16 mouse cellular contexts compared by ENCODE assay signal in genomic region chr5:27767948-27768347, GRCm38 (mm10). TPM values are rescaled to one million over a fixed set of nuclear protein-coding genes. Genes with fewer than 3 reads are reported as not detected.
DNase-seq lines count a peak whose midpoint lies in the region; ATAC-seq and TF ChIP-seq lines count a peak whose summit lies in the region.
"Had no signal": no experiment of that assay in that cellular context is flagged by ENCODE, and none has a peak within 500 bp of the region (broad histone marks: within the 10 kb centered on the region; RNA-seq: fewer than 3 reads in every experiment).

No protein-coding gene starts in this region.

- DNase-seq in midbrain, embryonic 10.5 days (ENCODE audit: low spot score) = no peak
- DNase-seq in embryo, embryonic 11 days = peak; percentile 5
- DNase-seq in midbrain, postnatal 0 days (ENCODE audit: low spot score) = peak; percentile 58
- no peak for DNase-seq in heart, adult 9 months (ENCODE audit: low spot score in 2 of 2)
- DNase-seq in right cerebral cortex, postnatal 4 days = no peak
- no peak for DNase-seq in kidney, adult 18-20 months
- DNase-seq: adrenal gland, postnatal 36 days; gastrocnemius, postnatal 14 days; kidney, postnatal 14 days had no signal

- peaks cover 6% of the 10 kb centered on the region for H3K4me1 ChIP-seq in midbrain, embryonic 10.5 days
- no peaks in the 10 kb centered on the region for H3K4me1 ChIP-seq in midbrain, embryonic 16.5 days (ENCODE audit: control insufficient read depth, insufficient read depth, low read length)
- H3K4me1 ChIP-seq in hindbrain, embryonic 15.5 days (replicated peaks) = 0 out of 2 replicates have a peak, but pooled peaks cover 3% of the 10 kb centered on the region
- H3K4me1 ChIP-seq in midbrain, postnatal 0 days (ENCODE audit: insufficient read depth, low read length) = no peaks in the 10 kb centered on the region
- H3K4me1 ChIP-seq: lung, embryonic 15.5 days; neural tube, embryonic 12.5 days had no signal

- H3K9ac ChIP-seq in midbrain, embryonic 16.5 days (ENCODE audit: low read depth, low read length) = no peak overlapping the region
- no peak overlapping the region for H3K9ac ChIP-seq in hindbrain, embryonic 15.5 days
- H3K9ac ChIP-seq in midbrain, postnatal 0 days (replicated peaks; ENCODE audit: low read length, poor library complexity, severe bottlenecking) = no peak overlapping the region
- H3K9ac ChIP-seq: lung, embryonic 15.5 days; neural tube, embryonic 12.5 days had no signal

- no peak overlapping the region for H3K4me2 ChIP-seq in midbrain, embryonic 16.5 days (ENCODE audit: low read length)
- H3K4me2 ChIP-seq in hindbrain, embryonic 15.5 days = no peak overlapping the region
- H3K4me2 ChIP-seq in midbrain, postnatal 0 days (ENCODE audit: low read depth, low read length, poor library complexity, severe bottlenecking) = no peak overlapping the region
- H3K4me2 ChIP-seq: lung, embryonic 15.5 days; neural tube, embryonic 12.5 days had no signal

- H3K27ac ChIP-seq in midbrain, embryonic 10.5 days (replicated peaks) = peak overlapping the region; percentile 71
- H3K27ac ChIP-seq in midbrain, embryonic 16.5 days (ENCODE audit: low read length) = no peak overlapping the region
- 0 out of 2 replicates have a peak overlapping the region, but pooled peaks have one; percentile 25 for H3K27ac ChIP-seq in hindbrain, embryonic 15.5 days (replicated peaks)
- H3K27ac ChIP-seq in midbrain, postnatal 0 days (ENCODE audit: low read depth, low read length) = no peak overlapping the region
- H3K27ac ChIP-seq: heart, embryonic 10.5 days; lung, embryonic 15.5 days; neural tube, embryonic 12.5 days had no signal

- 86% methylated on average over 5 of the region's 5 CpGs for WGBS in midbrain, embryonic 10.5 days
- 64% methylated on average over 5 of the region's 5 CpGs for WGBS in midbrain, embryonic 16.5 days
- 47% methylated on average over 5 of the region's 5 CpGs for WGBS in hindbrain, embryonic 15.5 days
- WGBS in midbrain, postnatal 0 days = 69% methylated on average over 5 of the region's 5 CpGs

- no peaks in the 10 kb centered on the region for H3K27me3 ChIP-seq in midbrain, embryonic 10.5 days (ENCODE audit: low read depth, poor library complexity, severe bottlenecking)
- no peaks in the 10 kb centered on the region for H3K27me3 ChIP-seq in midbrain, embryonic 16.5 days (ENCODE audit: control insufficient read depth, insufficient read depth, low read depth, low read length)
- H3K27me3 ChIP-seq in hindbrain, embryonic 15.5 days = no peaks in the 10 kb centered on the region
- H3K27me3 ChIP-seq in midbrain, postnatal 0 days (ENCODE audit: insufficient read depth, low read length) = no peaks in the 10 kb centered on the region
- H3K27me3 ChIP-seq: lung, embryonic 15.5 days; neural tube, embryonic 12.5 days had no signal

- no peaks in the 10 kb centered on the region for H3K9me3 ChIP-seq in midbrain, embryonic 10.5 days (replicated peaks)
- no peaks in the 10 kb centered on the region for H3K9me3 ChIP-seq in midbrain, embryonic 16.5 days (replicated peaks; ENCODE audit: control insufficient read depth, low read length, poor library complexity, severe bottlenecking)
- no peaks in the 10 kb centered on the region for H3K9me3 ChIP-seq in hindbrain, embryonic 15.5 days
- H3K9me3 ChIP-seq in midbrain, postnatal 0 days (ENCODE audit: low read length) = no peaks in the 10 kb centered on the region
- H3K9me3 ChIP-seq: heart, embryonic 10.5 days; lung, embryonic 15.5 days; neural tube, embryonic 12.5 days had no signal

- ATAC-seq in midbrain, embryonic 16.5 days = no peak
- no peak for ATAC-seq in hindbrain, embryonic 15.5 days (ENCODE audit: low FRiP score, low read depth)
- no peak for ATAC-seq in midbrain, postnatal 0 days (ENCODE audit: low FRiP score)
- ATAC-seq: activated CD4-positive, CD25-positive, alpha-beta regulatory T cell, adult 4 months; intestine, embryonic 16.5 days had no signal

- TF ChIP-seq CTCF in midbrain, postnatal 0 days (IDR thresholded peaks at IDR 0.05) = no peak

- H3K36me3 ChIP-seq in midbrain, embryonic 10.5 days = peaks cover 100% of the 10 kb centered on the region
- peaks cover 22% of the 10 kb centered on the region for H3K36me3 ChIP-seq in midbrain, embryonic 16.5 days (ENCODE audit: control insufficient read depth, insufficient read depth, low read length)
- peaks cover 54% of the 10 kb centered on the region for H3K36me3 ChIP-seq in hindbrain, embryonic 15.5 days
- peaks cover 43% of the 10 kb centered on the region for H3K36me3 ChIP-seq in midbrain, postnatal 0 days (ENCODE audit: insufficient read depth, low read length)

- H3K4me3 ChIP-seq in midbrain, embryonic 10.5 days = no peak overlapping the region
- no peak overlapping the region for H3K4me3 ChIP-seq in midbrain, embryonic 16.5 days (ENCODE audit: low read depth, low read length)
- no peak overlapping the region for H3K4me3 ChIP-seq in hindbrain, embryonic 15.5 days
- H3K4me3 ChIP-seq in midbrain, postnatal 0 days (ENCODE audit: low read depth, low read length) = no peak overlapping the region
- H3K4me3 ChIP-seq: heart, embryonic 10.5 days; lung, embryonic 15.5 days; neural tube, embryonic 12.5 days had no signal

RNA-seq across cellular contexts. Expression of gene Paxip1, which starts 23.5 kb away (rescaled TPM):
- 56.6 and 58.1 TPM in 2 replicates for polyA plus RNA-seq in midbrain, embryonic 10.5 days (2016; fragmentation: Nextera tagmentation; extraction: Ambion mirVana)
- polyA plus RNA-seq in midbrain, embryonic 16.5 days (2015; fragmentation: Nextera tagmentation; extraction: Ambion mirVana) = 28.7 and 30.2 TPM in 2 replicates
- 27.0 and 30.1 TPM in 2 replicates for polyA plus RNA-seq in hindbrain, embryonic 15.5 days (2015; fragmentation: Nextera tagmentation; extraction: Ambion mirVana)
- total RNA-seq in midbrain, postnatal 0 days (2014; rRNA removed) = 43.0 and 48.8 TPM in 2 replicates
- 21.2 and 23.1 TPM in 2 replicates for polyA plus RNA-seq in midbrain, postnatal 0 days (2015; fragmentation: Nextera tagmentation; extraction: Ambion mirVana)

Comparison
In these comparisons a context has a peak if more than half of its experiments do, and no peak if none do; other contexts are left out.
1. DNase-seq: peak in embryo, embryonic 11 days (single experiment) and midbrain, postnatal 0 days (single experiment); none in midbrain, embryonic 10.5 days (single experiment), heart, adult 9 months (0 of 2), right cerebral cortex, postnatal 4 days (single experiment) and kidney, adult 18-20 months (single experiment).
2. H3K27ac ChIP-seq: peak in midbrain, embryonic 10.5 days (single experiment) and hindbrain, embryonic 15.5 days (single experiment); none in midbrain, embryonic 16.5 days (single experiment) and midbrain, postnatal 0 days (single experiment).